Mouse (Mus musculus) kidney, adult 2 months (tissue): Measurements from ENCODE around the gene Ttc30a2.
"Not testable (repeated sequence)": the region's sequence is repeated elsewhere in the genome, so short reads cannot be mapped to it uniquely, and the experiment has no call there.

ENCODE experiments used
- CTCF ChIP-seq: fragments of 200-500 bp; conservative IDR thresholded peaks from 2 replicates; pipeline ENCODE4 v1.5.1; 2011; ENCODE audit warnings: low read depth, mild to moderate bottlenecking, control low read depth, low read length, moderate library complexity, mixed read lengths; ENCODE audit not compliant: insufficient read depth, insufficient read length
- POLR2A ChIP-seq: fragments of 200-500 bp; IDR thresholded peaks from one replicate; pipeline ENCODE4 v1.6.1; 2011; ENCODE audit warnings: low read depth, low read length, control low read depth

- not testable (repeated sequence) for TF ChIP-seq CTCF, POLR2A
These were observed 3.0 kb upstream of the Ttc30a2 start for GRCm38 (mm10) chr2:75980933-75981439.
